Mouse (Mus musculus) cerebellum, adult 2 months (tissue): ENCODE data around the gene Mapk10.

ENCODE experiments used
- CTCF ChIP-seq: fragments of 200-500 bp; IDR thresholded peaks from 2 replicates; pipeline ENCODE4 v1.5.1; 2011; ENCODE audit warnings: low read depth, mild to moderate bottlenecking, control low read depth, low read length, moderate library complexity, borderline replicate concordance; ENCODE audit not compliant: insufficient read depth
- POLR2A ChIP-seq: fragments of 200-500 bp; IDR thresholded peaks from 2 replicates; pipeline ENCODE4 v1.6.1; 2011; ENCODE audit warnings: low read length, control low read depth, borderline replicate concordance; ENCODE audit not compliant: insufficient read depth

DNA sequence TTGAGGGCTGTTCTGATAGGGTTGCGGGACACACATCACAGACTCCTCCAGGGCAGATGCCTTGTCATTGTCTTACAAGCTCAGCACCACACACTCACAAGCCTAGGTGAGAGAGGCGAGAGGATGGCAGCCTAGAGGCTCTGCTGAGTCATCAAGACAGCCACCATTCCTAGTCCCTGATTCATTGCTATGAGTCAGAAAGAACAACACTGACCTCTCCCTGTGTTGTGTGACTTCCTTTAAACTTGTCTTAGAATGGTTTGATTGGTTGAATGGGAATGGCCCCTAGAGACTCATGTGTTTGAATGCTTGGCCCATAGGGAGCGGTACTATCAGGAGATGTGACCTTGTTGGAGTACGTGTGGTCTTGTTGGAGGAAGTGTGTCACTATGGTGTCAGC lies 20.7 kb upstream of the Mapk10 start:
- TF ChIP-seq POLR2A (no peak), CTCF (no peak)
